Mouse (Mus musculus) macrophage (primary cell): ENCODE measurements around the gene Tecr. TPM values are rescaled to one million over a fixed set of nuclear protein-coding genes. Genes with fewer than 3 reads are reported as not detected.
"Not testable (repeated sequence)": the region's sequence is repeated elsewhere in the genome, so short reads cannot be mapped to it uniquely, and the experiment has no call there.

Source experiments
- H3K27ac ChIP-seq: fragments of 350-480 bp; formaldehyde crosslinking; 2 replicates; pipeline ENCODE4 v1.9.0; 2021
- H3K36me3 ChIP-seq: fragments of 350-480 bp; formaldehyde crosslinking; 2 replicates; pipeline ENCODE4 v1.9.0; 2021; ENCODE audit errors: inconsistent target
- H3K4me3 ChIP-seq: fragments of 350-480 bp; formaldehyde crosslinking; 2 replicates; pipeline ENCODE4 v1.9.0; 2021; ENCODE audit errors: inconsistent target
- H3K79me2 ChIP-seq: fragments of 350-480 bp; formaldehyde crosslinking; 2 replicates; pipeline ENCODE4 v1.9.0; 2021; ENCODE audit errors: inconsistent target
- WGBS: methylation state at CpG from one replicate; pipeline ENCODE4 v1.1.7; 2026; ENCODE audit warnings: inconsistent platforms; ENCODE audit not compliant: missing documents; 5-methylcytosine and 5-hydroxymethylcytosine counted together
- polyA plus RNA-seq: library from polyadenylated mRNA; stranded (reverse); fragments of 250-400 nt; gene quantifications from 3 replicates; pipeline ENCODE4 v1.2.4, GENCODE M21; 2018; ENCODE audit warnings: inconsistent platforms

The Tecr gene
- polyA plus RNA-seq, 1 experiment from 2014 or later: 160 TPM

DNA sequence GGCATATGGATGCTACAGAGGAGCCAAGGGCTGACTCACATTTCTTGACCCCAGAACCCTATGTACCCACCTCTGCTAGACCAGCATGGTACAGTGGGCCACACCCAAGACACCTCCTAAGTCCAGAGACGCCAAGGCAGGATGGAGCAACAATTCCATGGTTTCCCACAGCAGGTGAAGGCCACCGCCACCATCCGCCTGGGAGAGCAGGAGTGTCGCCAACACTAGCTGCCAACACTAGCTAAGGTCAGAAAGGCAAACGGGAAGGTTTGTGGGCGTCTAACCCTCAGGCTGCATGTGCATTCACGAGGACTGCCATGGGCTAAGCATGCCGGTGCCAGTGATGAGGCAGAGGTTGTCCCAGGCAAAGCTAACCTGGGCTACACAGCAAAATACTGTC lies 25.5 kb downstream of the Tecr start:
- no peak overlapping the region for H3K4me3 ChIP-seq
- H3K36me3 ChIP-seq: no peaks in the 10 kb centered on the region
- 92% methylated on average over 8 of the region's 8 CpGs for WGBS
- H3K79me2 ChIP-seq: peaks cover 100% of the 10 kb centered on the region
- no peak overlapping the region for H3K27ac ChIP-seq

DNA sequence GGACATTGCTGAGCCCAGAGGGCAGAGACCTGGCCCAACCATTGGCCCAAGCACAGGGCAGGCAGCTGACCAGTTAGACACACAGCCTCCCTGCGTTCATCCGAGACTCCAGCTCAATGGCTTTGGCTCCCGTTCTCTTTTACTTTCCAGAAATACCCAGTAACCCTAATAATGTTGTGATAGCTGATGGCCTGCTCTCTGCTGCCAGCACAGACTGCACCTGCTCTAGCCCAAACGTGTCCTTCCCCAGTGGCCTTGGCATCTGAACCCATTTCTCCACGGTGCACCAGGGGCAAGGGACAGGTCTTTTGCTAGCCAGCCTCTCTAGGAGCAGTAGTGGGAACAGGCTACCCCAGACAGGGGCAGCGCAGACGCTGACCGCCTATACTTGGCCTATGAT lies 26.9 kb downstream of the Tecr start:
- H3K4me3 ChIP-seq: no peak overlapping the region
- no peaks in the 10 kb centered on the region for H3K36me3 ChIP-seq
- peaks cover 100% of the 10 kb centered on the region for H3K79me2 ChIP-seq
- WGBS: 98% methylated on average over 8 of the region's 8 CpGs
- H3K27ac ChIP-seq: no peak overlapping the region

DNA sequence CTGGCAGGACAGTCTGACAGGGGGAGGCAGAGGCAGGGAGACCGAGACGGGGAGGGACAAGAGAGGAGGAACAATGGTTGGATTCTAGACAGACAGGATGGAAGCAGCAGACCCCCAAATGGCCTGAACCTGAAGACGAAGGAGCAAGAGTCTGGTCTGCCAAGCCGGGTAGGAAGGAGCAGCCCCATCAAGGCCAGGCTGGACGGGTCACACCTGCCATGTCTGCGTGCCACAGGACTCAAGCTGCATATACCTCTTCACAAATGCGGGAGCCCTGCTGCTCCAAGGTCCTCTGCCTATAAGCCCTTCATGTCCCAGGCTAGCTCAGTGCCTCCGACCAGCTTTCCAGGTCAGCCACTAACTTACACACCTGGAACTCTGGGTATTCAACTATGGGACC lies 28.1 kb downstream of the Tecr start:
- Histone ChIP-seq H3K4me3 (no peak overlapping the region), H3K27ac (no peak overlapping the region), H3K79me2 (peaks cover 100% of the 10 kb centered on the region), H3K36me3 (no peaks in the 10 kb centered on the region)
- 95% methylated on average over 8 of the region's 8 CpGs for WGBS

GRCm38 (mm10) chr8:83578131-83579055 lies 29.4 kb downstream of the Tecr start:
- Histone ChIP-seq H3K4me3 (no peak overlapping the region), H3K79me2 (peaks cover 98% of the 10 kb centered on the region), H3K36me3 (no peaks in the 10 kb centered on the region), H3K27ac (no peak overlapping the region)
- WGBS: 93% methylated on average over 16 of the region's 17 CpGs

DNA sequence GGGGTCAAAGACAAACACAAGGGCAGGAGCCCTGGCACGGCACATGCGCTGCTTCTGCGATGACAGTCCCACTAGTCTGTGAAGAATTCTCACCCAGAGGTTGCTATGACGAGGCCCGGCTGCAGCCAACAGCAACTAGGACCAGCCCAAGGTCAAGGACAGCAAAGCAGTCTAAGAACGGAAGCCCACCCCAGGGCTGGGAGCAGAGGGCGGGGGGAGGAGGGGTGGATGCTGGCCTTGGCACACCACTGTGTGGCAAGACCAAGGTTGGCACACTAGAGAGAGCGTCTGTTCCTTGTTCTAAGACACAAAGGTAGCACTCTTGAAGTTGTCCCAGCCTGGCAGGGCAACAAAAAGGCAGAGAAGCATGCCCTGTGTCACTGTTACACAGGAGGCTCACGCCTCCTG lies 30.4 kb downstream of the Tecr start:
- 80% methylated on average over 9 of the region's 9 CpGs for WGBS
- Histone ChIP-seq H3K79me2 (peaks cover 91% of the 10 kb centered on the region), H3K4me3 (no peak overlapping the region), H3K36me3 (no peaks in the 10 kb centered on the region), H3K27ac (no peak overlapping the region)

DNA sequence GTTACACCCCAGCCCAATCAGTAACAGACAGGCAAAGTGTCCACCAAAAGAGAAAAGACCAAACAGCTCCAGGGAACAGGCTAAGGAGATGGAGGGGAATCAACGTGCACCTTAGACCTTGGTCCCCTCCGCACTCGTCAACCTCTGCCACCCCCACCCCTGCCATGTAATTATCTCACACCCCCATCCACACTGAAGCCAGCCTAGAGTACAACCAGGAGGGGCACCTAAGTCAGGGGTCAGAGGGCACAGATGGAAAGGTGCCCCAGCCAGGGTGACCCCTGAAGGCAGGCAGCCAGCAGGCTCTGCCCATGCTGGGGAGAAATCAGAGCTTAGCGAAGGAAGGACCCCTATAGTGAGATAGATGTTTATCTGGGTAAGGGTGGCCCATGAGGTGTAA lies 30.9 kb downstream of the Tecr start:
- Histone ChIP-seq H3K79me2 (peaks cover 91% of the 10 kb centered on the region), H3K27ac (no peak overlapping the region), H3K36me3 (no peaks in the 10 kb centered on the region), H3K4me3 (no peak overlapping the region)
- WGBS: 92% methylated on average over 4 of the region's 4 CpGs

DNA sequence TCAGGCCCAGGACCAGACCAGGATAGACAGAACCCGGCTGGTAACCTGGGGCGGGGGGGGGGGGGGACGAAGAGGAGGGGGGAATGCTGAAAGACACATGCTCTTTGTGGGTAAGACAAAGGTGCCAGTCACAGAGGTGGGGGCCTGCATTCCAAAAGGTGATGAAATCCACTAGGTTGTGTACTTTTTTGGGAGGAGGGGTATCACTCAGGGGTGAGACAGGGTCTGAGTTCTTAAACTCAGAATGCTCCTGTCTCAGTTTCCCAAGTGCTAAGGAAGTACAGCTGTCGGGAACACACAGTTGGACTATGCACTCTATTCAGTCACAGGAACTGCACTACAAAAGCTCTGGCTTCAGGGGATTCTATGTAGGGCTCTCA lies 31.3 kb downstream of the Tecr start:
- Histone ChIP-seq H3K36me3 (peaks cover 4% of the 10 kb centered on the region; the same call in 1 of the 2 replicates), H3K79me2 (peaks cover 91% of the 10 kb centered on the region), H3K27ac (no peak overlapping the region), H3K4me3 (no peak overlapping the region)
- WGBS: 95% methylated on average over 4 of the region's 4 CpGs

GRCm38 (mm10) chr8:83575561-83576515 lies 31.9 kb downstream of the Tecr start:
- WGBS: 91% methylated on average over 17 of the region's 17 CpGs
- H3K79me2 ChIP-seq: peaks cover 89% of the 10 kb centered on the region
- H3K4me3 ChIP-seq: no peak overlapping the region
- H3K36me3 ChIP-seq: peaks cover 9% of the 10 kb centered on the region; the same call in 1 of the 2 replicates
- H3K27ac ChIP-seq: no peak overlapping the region

- Histone ChIP-seq H3K36me3 (peaks cover 9% of the 10 kb centered on the region; the same call in 1 of the 2 replicates), H3K79me2 (peaks cover 88% of the 10 kb centered on the region), H3K4me3 (no peak overlapping the region), H3K27ac (no peak overlapping the region)
- 89% methylated on average over 15 of the region's 15 CpGs for WGBS
These were observed 33.0 kb downstream of the Tecr start for GRCm38 (mm10) chr8:83574631-83575315.

DNA sequence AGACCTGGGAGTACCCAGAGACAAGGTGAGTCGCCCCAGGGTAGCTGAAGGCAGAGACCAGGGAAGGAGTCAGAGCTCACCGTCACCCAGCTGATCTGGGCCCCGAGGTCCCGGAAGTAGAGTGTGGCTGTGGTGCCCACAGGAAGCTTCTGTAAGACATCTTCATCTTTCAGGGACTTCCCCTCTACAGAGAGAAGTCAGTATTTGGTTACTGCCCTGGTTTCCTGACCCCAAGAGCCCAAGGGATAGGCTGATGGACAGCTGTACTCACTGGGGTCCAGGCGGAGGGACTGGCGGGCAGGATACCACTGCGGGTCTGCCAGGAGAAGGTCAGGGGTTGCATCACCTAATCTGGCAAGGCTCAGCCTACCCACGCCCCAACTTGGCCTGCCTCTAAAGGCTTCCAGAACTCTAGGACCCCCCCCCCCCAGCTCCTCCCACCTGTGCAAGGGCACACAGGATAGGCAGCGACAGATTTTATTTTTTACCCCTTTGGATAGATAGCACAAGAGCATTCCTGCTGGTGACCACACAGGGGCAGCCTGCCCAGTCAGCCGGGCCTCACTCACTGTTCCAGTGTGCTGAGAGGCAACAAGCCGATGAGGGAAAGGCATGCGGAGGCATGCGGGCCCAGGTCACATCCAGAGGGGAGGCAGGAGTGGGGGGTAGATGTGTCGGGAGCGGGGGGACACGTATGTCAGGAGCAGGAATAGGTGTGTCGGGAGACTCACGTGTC lies 34.5 kb downstream of the Tecr start:
- peaks cover 88% of the 10 kb centered on the region for H3K79me2 ChIP-seq
- WGBS: 36% methylated on average over 18 of the region's 18 CpGs
- H3K27ac ChIP-seq: peak overlapping the region; percentile 22
- H3K4me3 ChIP-seq: no peak overlapping the region
- peaks cover 9% of the 10 kb centered on the region; the same call in 1 of the 2 replicates for H3K36me3 ChIP-seq

- 36% methylated on average over 5 of the region's 5 CpGs for WGBS
- no peak overlapping the region for H3K27ac ChIP-seq
- no peak overlapping the region for H3K4me3 ChIP-seq
- peaks cover 88% of the 10 kb centered on the region for H3K79me2 ChIP-seq
- peaks cover 9% of the 10 kb centered on the region; the same call in 1 of the 2 replicates for H3K36me3 ChIP-seq
These were observed 35.4 kb downstream of the Tecr start for GRCm38 (mm10) chr8:83572246-83572812.

DNA sequence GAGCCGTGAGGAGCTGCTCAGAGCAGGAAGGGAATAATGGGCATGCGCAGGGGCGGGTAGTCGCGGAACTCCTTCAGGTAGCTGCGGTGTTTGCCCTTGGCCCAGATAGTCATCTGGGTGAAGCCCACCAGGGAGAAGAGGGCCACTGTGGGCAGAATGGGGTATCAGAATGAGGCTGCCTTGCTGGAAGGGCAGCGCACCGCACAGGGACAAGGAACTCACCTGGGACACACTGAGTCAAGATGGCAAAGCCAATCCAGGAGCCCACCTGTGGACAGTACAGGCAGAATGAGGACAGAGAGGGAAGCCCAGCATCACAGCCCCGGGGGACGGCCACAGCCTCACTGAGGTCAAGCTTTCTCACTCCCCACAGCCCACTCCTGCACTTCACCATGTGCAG lies 36.0 kb downstream of the Tecr start:
- Histone ChIP-seq H3K27ac (no peak overlapping the region), H3K4me3 (no peak overlapping the region), H3K79me2 (peaks cover 88% of the 10 kb centered on the region), H3K36me3 (peaks cover 9% of the 10 kb centered on the region; the same call in 1 of the 2 replicates)
- 95% methylated on average over 10 of the region's 10 CpGs for WGBS

GRCm38 (mm10) chr8:83571001-83571340 lies 36.8 kb downstream of the Tecr start:
- not testable (repeated sequence) for H3K36me3 ChIP-seq, H3K4me3 ChIP-seq
- WGBS: 67% methylated on average over 1 of the region's 7 CpGs

More at GRCm38 (mm10) chr8:83571001-83571340, 36.8 kb downstream of the Tecr start:
- H3K79me2 ChIP-seq: peaks cover 81% of the 10 kb centered on the region
- H3K27ac ChIP-seq: not testable (repeated sequence)
